Mouse (Mus musculus): ENCODE data around the gene Gm12248. TPM values are rescaled to one million over a fixed set of nuclear protein-coding genes. Genes with fewer than 3 reads are reported as not detected.

Gene Gm12248
- not detected in 2 replicates for polyA plus RNA-seq (2015; fragmentation: Nextera tagmentation; extraction: Ambion mirVana)

DNA sequence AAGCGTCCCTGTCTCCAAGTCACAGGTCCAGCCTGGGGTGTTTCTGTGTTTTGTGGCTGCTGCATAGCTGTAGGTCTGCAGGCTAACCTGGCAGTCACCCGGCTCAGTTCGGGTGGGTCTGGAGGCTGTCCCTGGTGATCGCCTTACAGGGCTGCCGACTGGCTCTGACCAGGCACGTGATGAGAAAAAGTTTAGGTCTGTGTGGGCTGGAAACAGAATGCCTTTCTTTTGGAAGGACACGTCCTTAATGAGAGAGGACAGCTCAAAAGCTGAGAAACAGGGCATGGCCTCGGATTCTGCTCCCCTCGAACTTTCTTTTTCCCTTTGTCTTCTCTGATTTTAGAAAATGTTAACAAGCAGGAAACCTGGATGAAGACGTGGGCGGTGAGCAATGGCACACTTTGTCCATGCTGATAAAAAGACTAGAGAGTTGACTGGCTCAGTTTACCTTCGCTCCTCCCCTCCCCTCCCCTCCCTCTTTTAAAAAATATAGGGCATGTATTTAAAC is at the start of gene Gm12248:
Gene Gm12248 (minus strand): TSS at position 114 of the 508 bp plus-strand sequence.
- Histone ChIP-seq H3K9ac (replicated peaks; ENCODE audit: low read length) (peak within 1 kb of the TSS; percentile 42; the same call in 1 of the 2 replicates), H3K4me1 (ENCODE audit: insufficient read depth, low read length) (peaks cover 15% of the 10 kb centered on the region), H3K27ac (ENCODE audit: low read length) (no peak within 1 kb of the TSS), H3K27me3 (ENCODE audit: insufficient read depth, low read length) (no peaks in the 10 kb centered on the region), H3K9me3 (ENCODE audit: low read length) (no peaks in the 10 kb centered on the region), H3K4me3 (ENCODE audit: low read length) (peak within 1 kb of the TSS; percentile 25), H3K4me2 (replicated peaks; ENCODE audit: low read depth, low read length) (peak within 1 kb of the TSS; percentile 50), H3K36me3 (ENCODE audit: insufficient read depth, low read length) (no peaks in the 10 kb centered on the region)
- ATAC-seq (ENCODE audit: low FRiP score, low TSS enrichment), result peak; percentile 79
- WGBS, result 15% methylated on average over 12 of the region's 12 CpGs

DNA sequence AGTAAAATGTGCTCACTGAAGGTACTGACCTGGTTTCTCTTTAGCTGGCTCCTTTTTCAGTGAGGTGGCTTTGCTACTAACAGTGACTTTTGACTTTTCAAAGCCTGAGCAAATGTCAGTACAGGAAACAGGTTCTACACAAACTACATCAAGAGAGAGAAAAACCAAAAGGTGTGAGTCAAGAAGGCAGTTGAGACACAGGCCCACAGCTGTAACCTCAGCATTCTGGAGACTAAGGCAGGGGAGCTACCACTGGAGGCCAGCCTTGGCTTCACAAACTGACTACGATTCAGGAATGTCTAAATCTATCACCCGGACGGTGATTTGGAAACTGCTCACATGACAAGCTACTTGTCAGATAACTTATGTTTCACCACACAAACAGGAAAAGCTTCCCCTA is 46.5 kb upstream of the Gm12248 start:
- H3K9me3 ChIP-seq (ENCODE audit: low read length), result no peaks in the 10 kb centered on the region
- no peaks in the 10 kb centered on the region for H3K27me3 ChIP-seq (ENCODE audit: insufficient read depth, low read length)
- no peak overlapping the region for H3K4me3 ChIP-seq (ENCODE audit: low read length)
- no peak overlapping the region for H3K27ac ChIP-seq (ENCODE audit: low read length)
- WGBS, result 78% methylated on average over 3 of the region's 3 CpGs
- no peak overlapping the region for H3K9ac ChIP-seq (replicated peaks; ENCODE audit: low read length)
- no peak for ATAC-seq (ENCODE audit: low FRiP score, low TSS enrichment)
- H3K4me2 ChIP-seq (replicated peaks; ENCODE audit: low read depth, low read length), result no peak overlapping the region
- H3K4me1 ChIP-seq (ENCODE audit: insufficient read depth, low read length), result no peaks in the 10 kb centered on the region
- peaks cover 70% of the 10 kb centered on the region for H3K36me3 ChIP-seq (ENCODE audit: insufficient read depth, low read length)

DNA sequence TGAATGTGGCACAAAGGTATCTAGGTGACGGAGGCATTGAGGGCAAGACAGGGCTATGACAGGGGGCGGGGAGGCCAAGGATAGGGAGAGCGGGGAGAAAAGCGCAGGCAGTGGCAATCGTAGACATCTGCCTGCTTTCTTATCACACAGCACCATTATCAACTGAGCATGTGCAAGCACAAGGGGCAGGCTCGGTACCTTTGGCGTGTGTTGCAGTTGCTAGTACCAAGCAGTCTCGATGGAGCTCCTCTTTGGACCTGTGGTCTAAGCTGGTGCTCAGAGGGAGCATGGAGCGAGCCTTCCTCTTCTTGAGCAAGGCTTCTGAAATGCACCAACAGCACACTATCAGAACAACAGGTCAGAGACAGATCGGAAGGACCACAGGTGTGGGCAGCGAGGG is 45.9 kb upstream of the Gm12248 start:
- no peak overlapping the region for H3K9ac ChIP-seq (replicated peaks; ENCODE audit: low read length)
- H3K4me3 ChIP-seq (ENCODE audit: low read length), result no peak overlapping the region
- H3K4me2 ChIP-seq (replicated peaks; ENCODE audit: low read depth, low read length), result no peak overlapping the region
- ATAC-seq (ENCODE audit: low FRiP score, low TSS enrichment), result no peak
- no peaks in the 10 kb centered on the region for H3K4me1 ChIP-seq (ENCODE audit: insufficient read depth, low read length)
- peaks cover 69% of the 10 kb centered on the region for H3K36me3 ChIP-seq (ENCODE audit: insufficient read depth, low read length)
- 90% methylated on average over 11 of the region's 11 CpGs for WGBS
- no peak overlapping the region for H3K27ac ChIP-seq (ENCODE audit: low read length)
- H3K9me3 ChIP-seq (ENCODE audit: low read length), result no peaks in the 10 kb centered on the region
- no peaks in the 10 kb centered on the region for H3K27me3 ChIP-seq (ENCODE audit: insufficient read depth, low read length)

DNA sequence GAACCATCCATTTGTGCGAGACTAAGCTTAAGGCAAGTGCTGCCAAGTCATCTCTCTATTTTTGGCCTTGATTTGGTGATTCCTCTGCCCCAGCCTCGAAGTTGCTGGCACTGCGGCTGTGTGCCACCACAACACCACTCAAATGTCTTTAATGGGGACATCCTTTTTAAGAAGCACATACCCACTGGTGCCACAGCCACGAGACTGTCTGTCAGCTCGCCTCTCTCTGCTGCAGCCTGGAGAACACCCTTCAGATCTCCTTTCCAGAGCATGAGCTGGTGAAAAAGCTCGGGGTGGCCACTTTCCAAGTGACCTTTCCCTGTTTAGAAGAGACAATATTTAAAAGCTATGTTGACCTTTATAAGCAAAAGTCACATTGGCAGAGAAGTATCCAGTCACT is 43.7 kb upstream of the Gm12248 start:
- H3K36me3 ChIP-seq (ENCODE audit: insufficient read depth, low read length), result peaks cover 74% of the 10 kb centered on the region
- H3K27ac ChIP-seq (ENCODE audit: low read length), result no peak overlapping the region
- 93% methylated on average over 6 of the region's 6 CpGs for WGBS
- H3K4me1 ChIP-seq (ENCODE audit: insufficient read depth, low read length), result no peaks in the 10 kb centered on the region
- H3K9ac ChIP-seq (replicated peaks; ENCODE audit: low read length), result no peak overlapping the region
- no peaks in the 10 kb centered on the region for H3K27me3 ChIP-seq (ENCODE audit: insufficient read depth, low read length)
- ATAC-seq (ENCODE audit: low FRiP score, low TSS enrichment), result no peak
- H3K9me3 ChIP-seq (ENCODE audit: low read length), result no peaks in the 10 kb centered on the region
- H3K4me3 ChIP-seq (ENCODE audit: low read length), result no peak overlapping the region
- H3K4me2 ChIP-seq (replicated peaks; ENCODE audit: low read depth, low read length), result no peak overlapping the region

DNA sequence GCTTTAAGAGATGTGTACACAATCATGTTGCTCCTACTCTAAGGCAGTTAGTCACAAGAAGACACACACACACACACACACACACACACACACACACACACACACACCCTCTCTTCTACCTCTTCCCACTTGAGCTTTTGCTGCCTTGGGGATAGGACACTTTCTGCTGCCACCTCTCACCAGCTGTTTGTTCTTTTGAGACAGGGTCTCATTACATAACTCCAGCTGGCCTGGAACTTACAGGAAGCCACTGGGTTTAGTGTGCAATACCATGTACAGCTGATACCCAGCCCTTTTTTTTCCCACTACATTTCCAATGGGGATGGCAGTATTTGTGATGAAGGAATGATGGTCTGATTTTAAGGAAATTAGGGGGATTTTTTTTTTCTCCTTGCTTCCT is 42.4 kb upstream of the Gm12248 start:
- no peak overlapping the region for H3K9ac ChIP-seq (replicated peaks; ENCODE audit: low read length)
- H3K4me3 ChIP-seq (ENCODE audit: low read length), result no peak overlapping the region
- no peaks in the 10 kb centered on the region for H3K27me3 ChIP-seq (ENCODE audit: insufficient read depth, low read length)
- no peak for ATAC-seq (ENCODE audit: low FRiP score, low TSS enrichment)
- H3K4me2 ChIP-seq (replicated peaks; ENCODE audit: low read depth, low read length), result no peak overlapping the region
- H3K9me3 ChIP-seq (ENCODE audit: low read length), result no peaks in the 10 kb centered on the region
- no peaks in the 10 kb centered on the region for H3K4me1 ChIP-seq (ENCODE audit: insufficient read depth, low read length)
- peaks cover 73% of the 10 kb centered on the region for H3K36me3 ChIP-seq (ENCODE audit: insufficient read depth, low read length)
- H3K27ac ChIP-seq (ENCODE audit: low read length), result no peak overlapping the region

DNA sequence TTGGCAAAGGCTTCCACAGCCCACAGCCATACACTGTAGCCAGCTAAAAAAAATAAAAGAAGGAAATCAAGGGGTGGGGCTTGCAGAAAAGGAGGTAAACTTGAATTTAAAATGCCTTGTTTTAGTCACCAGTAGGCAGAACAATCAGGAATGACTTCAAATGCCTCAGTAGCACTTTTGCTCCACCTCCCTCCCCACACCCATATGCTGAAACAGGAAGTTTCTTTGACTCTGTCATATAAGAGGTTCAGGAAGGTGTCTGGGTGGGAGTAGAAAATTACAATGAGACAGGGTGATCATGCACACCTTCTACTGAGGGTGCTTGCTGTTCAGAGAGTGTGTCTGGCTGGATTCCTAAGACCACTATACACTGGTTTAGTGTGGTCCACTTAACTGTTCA is 41.9 kb upstream of the Gm12248 start:
- no peaks in the 10 kb centered on the region for H3K9me3 ChIP-seq (ENCODE audit: low read length)
- H3K9ac ChIP-seq (replicated peaks; ENCODE audit: low read length), result no peak overlapping the region
- no peaks in the 10 kb centered on the region for H3K4me1 ChIP-seq (ENCODE audit: insufficient read depth, low read length)
- peaks cover 77% of the 10 kb centered on the region for H3K36me3 ChIP-seq (ENCODE audit: insufficient read depth, low read length)
- no peaks in the 10 kb centered on the region for H3K27me3 ChIP-seq (ENCODE audit: insufficient read depth, low read length)
- no peak overlapping the region for H3K4me3 ChIP-seq (ENCODE audit: low read length)
- no peak overlapping the region for H3K4me2 ChIP-seq (replicated peaks; ENCODE audit: low read depth, low read length)
- ATAC-seq (ENCODE audit: low FRiP score, low TSS enrichment), result no peak
- no peak overlapping the region for H3K27ac ChIP-seq (ENCODE audit: low read length)

DNA sequence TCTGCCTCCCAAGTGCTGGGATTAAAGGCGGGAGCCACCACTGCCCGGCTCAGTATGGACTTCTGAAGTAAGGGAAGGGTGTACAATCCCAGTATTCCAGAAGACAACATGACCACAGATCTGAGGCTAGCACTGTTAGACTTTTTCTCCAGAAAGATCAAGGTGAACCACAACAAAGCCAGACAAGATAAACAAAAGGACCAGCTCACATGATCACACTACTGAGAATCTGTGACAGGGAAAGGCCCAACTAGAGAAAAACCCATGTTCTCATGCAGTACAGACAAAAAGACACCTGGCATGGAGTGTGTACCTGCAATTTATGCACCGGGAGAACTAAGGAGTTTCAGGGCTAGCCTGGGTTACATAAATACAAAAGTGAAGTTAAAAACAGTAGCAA is 39.1 kb upstream of the Gm12248 start:
- H3K9me3 ChIP-seq (ENCODE audit: low read length), result no peaks in the 10 kb centered on the region
- 89% methylated on average over 3 of the region's 3 CpGs for WGBS
- no peak overlapping the region for H3K27ac ChIP-seq (ENCODE audit: low read length)
- H3K4me1 ChIP-seq (ENCODE audit: insufficient read depth, low read length), result no peaks in the 10 kb centered on the region
- no peak overlapping the region for H3K4me3 ChIP-seq (ENCODE audit: low read length)
- H3K9ac ChIP-seq (replicated peaks; ENCODE audit: low read length), result no peak overlapping the region
- ATAC-seq (ENCODE audit: low FRiP score, low TSS enrichment), result no peak
- H3K27me3 ChIP-seq (ENCODE audit: insufficient read depth, low read length), result no peaks in the 10 kb centered on the region
- H3K36me3 ChIP-seq (ENCODE audit: insufficient read depth, low read length), result peaks cover 65% of the 10 kb centered on the region
- no peak overlapping the region for H3K4me2 ChIP-seq (replicated peaks; ENCODE audit: low read depth, low read length)

DNA sequence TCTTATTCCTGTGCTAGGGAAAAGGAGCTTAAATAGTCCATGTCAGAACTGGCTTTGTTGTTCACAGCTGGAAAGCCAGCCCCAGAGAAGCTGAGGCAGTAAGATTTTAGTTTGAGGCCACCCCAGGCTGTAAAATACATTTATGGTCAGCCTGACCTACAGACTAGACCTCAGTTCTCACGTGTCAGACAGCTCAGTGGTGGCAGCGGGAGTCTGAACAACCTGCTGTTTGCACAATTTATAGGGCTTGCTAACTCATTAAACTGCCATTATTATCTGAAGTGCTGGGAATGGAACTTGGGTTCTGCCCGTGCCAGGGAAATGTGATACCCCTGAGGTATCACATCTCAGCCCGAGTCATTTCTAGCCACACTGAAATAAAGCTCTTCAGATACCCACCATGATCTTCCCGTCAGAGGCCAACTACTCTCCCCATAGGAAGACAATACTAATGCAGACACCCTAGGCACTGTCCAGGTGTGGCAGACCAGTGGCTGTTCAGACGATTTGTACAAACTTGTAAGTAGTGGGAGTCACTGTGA is 36.4 kb upstream of the Gm12248 start:
- H3K4me3 ChIP-seq (ENCODE audit: low read length), result no peak overlapping the region
- H3K4me2 ChIP-seq (replicated peaks; ENCODE audit: low read depth, low read length), result no peak overlapping the region
- 0 out of 2 replicates have a peak overlapping the region, but pooled peaks have one; percentile 13 for H3K27ac ChIP-seq (ENCODE audit: low read length)
- ATAC-seq (ENCODE audit: low FRiP score, low TSS enrichment), result peak; percentile 78
- H3K9ac ChIP-seq (replicated peaks; ENCODE audit: low read length), result no peak overlapping the region
- H3K36me3 ChIP-seq (ENCODE audit: insufficient read depth, low read length), result peaks cover 58% of the 10 kb centered on the region
- no peaks in the 10 kb centered on the region for H3K4me1 ChIP-seq (ENCODE audit: insufficient read depth, low read length)
- 23% methylated on average over 6 of the region's 6 CpGs for WGBS
- no peaks in the 10 kb centered on the region for H3K27me3 ChIP-seq (ENCODE audit: insufficient read depth, low read length)
- no peaks in the 10 kb centered on the region for H3K9me3 ChIP-seq (ENCODE audit: low read length)

DNA sequence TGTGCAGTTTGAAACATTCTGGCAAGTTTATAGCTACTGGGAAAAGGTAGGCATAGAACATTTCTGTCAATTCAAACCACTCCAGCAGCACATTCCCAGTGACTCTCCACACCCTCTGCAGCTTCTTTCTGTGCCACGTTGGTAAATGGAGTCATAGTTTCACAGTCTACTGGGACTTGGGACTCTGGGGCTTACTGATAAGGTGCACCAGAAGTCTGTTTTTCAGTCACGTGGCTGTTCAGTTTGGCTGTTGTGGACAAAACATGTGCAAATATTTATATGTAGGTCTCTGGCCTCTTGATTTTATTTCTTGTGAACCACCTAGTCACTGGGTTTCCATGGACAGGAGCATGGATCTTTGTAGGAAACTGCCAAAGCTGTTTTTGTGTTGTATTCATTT is 34.6 kb upstream of the Gm12248 start:
- Histone ChIP-seq H3K9me3 (ENCODE audit: low read length) (no peaks in the 10 kb centered on the region), H3K4me3 (ENCODE audit: low read length) (no peak overlapping the region), H3K27ac (ENCODE audit: low read length) (no peak overlapping the region), H3K27me3 (ENCODE audit: insufficient read depth, low read length) (no peaks in the 10 kb centered on the region), H3K36me3 (ENCODE audit: insufficient read depth, low read length) (peaks cover 58% of the 10 kb centered on the region), H3K4me1 (ENCODE audit: insufficient read depth, low read length) (no peaks in the 10 kb centered on the region), H3K4me2 (replicated peaks; ENCODE audit: low read depth, low read length) (no peak overlapping the region), H3K9ac (replicated peaks; ENCODE audit: low read length) (no peak overlapping the region)
- ATAC-seq (ENCODE audit: low FRiP score, low TSS enrichment), result no peak
- WGBS, result 93% methylated on average over 2 of the region's 2 CpGs

DNA sequence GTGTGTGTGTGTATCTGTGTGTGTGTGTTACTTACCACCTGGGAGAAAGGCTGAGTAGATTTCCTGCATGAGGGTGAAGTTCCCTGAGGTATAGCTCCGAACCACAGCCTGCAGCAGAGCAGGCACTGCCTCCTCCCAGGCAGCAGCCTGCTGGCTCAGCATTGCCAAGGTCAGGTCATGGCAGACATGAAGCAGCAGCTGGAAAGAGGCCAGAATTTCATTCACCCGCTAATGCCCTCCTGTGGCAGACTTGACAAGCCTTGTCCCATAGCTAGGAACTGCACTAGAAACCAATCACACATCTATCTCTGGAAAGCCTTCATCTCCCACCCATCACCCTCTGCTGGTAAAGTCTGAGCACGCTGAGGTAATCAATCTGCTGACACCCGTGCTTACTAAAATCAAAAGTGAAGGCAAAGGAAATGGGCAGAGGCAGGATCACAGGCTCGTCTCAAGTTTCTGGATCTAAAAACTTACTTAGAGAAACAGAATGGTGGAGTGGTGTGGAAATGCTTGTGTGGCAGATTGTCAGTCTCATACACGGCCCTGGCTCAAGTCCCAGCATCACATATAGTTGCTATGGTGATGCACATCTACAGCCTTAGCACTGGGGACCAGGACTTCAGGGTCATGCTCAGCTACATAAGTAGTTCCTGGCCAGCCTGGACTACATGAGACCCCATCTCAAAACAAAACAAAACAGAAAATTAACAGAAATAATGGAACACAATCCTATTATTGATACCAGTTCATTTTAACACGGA is 33.6 kb upstream of the Gm12248 start:
- H3K4me1 ChIP-seq (ENCODE audit: insufficient read depth, low read length), result no peaks in the 10 kb centered on the region
- no peaks in the 10 kb centered on the region for H3K27me3 ChIP-seq (ENCODE audit: insufficient read depth, low read length)
- 0 out of 2 replicates have a peak, but pooled peaks have one; percentile 27 for ATAC-seq (ENCODE audit: low FRiP score, low TSS enrichment)
- H3K4me3 ChIP-seq (ENCODE audit: low read length), result no peak overlapping the region
- WGBS, result 28% methylated on average over 7 of the region's 7 CpGs
- H3K36me3 ChIP-seq (ENCODE audit: insufficient read depth, low read length), result peaks cover 53% of the 10 kb centered on the region
- H3K4me2 ChIP-seq (replicated peaks; ENCODE audit: low read depth, low read length), result no peak overlapping the region
- H3K9me3 ChIP-seq (ENCODE audit: low read length), result no peaks in the 10 kb centered on the region
- no peak overlapping the region for H3K27ac ChIP-seq (ENCODE audit: low read length)
- no peak overlapping the region for H3K9ac ChIP-seq (replicated peaks; ENCODE audit: low read length)

All from kidney, embryonic 16.5 days (tissue).